Mouse (Mus musculus): ENCODE data around the gene Mcur1.

- TF ChIP-seq EP300 (IDR thresholded peaks at IDR 0.05; ENCODE audit: low read depth), result no peak
- TF ChIP-seq CTCF (IDR thresholded peaks at IDR 0.05; ENCODE audit: low read depth), result no peak
These were observed 7.3 kb upstream of the Mcur1 start for GRCm38 (mm10) chr13:43567141-43567891.

Data from liver, embryonic 14.5 days (tissue).